Mouse (Mus musculus) embryonic facial prominence, embryonic 11.5 days (tissue): Measurements from ENCODE around the gene Akap8. TPM values are rescaled to one million over a fixed set of nuclear protein-coding genes. Genes with fewer than 3 reads are reported as not detected.
A peak's percentile ranks its signal among the peaks of the same experiment; 100 is the strongest.

ENCODE experiments used
- ATAC-seq: fragments of 200-750 bp; cut with Nextera tagmentation; replicated peaks from 2 replicates; pipeline ENCODE4 v1.8.0; 2017; ENCODE audit warnings: low read depth; ENCODE audit not compliant: insufficient number of reproducible peaks, low FRiP score, low TSS enrichment
- DNase-seq: peaks from one replicate; pipeline ENCODE4 v3.0.0-alpha.2; 2015; ENCODE audit warnings: low spot score
- H3K27ac ChIP-seq: fragments of 300-500 bp; sonication (generic); replicated peaks from 2 replicates; pipeline ENCODE4 v1.5.1; 2014; ENCODE audit warnings: mild to moderate bottlenecking, low read depth, low read length, control low read depth
- H3K27me3 ChIP-seq: fragments of 300-500 bp; sonication (generic); 2 replicates; pipeline ENCODE4 v1.6.1; 2014; ENCODE audit warnings: mild to moderate bottlenecking, low read length, moderate library complexity, mixed read lengths; ENCODE audit not compliant: control insufficient read depth, insufficient read depth
- H3K36me3 ChIP-seq: fragments of 300-500 bp; sonication (generic); replicated peaks from 2 replicates; pipeline ENCODE4 v1.6.1; 2014; ENCODE audit warnings: low read depth, mild to moderate bottlenecking, low read length, moderate library complexity, mixed read lengths; ENCODE audit not compliant: control insufficient read depth, insufficient read depth
- H3K4me1 ChIP-seq: fragments of 300-500 bp; sonication (generic); 2 replicates; pipeline ENCODE4 v1.6.1; 2014; ENCODE audit warnings: low read length, mixed read lengths; ENCODE audit not compliant: control insufficient read depth, insufficient read depth
- H3K4me2 ChIP-seq: fragments of 300-500 bp; sonication (generic); 2 replicates; pipeline ENCODE4 v1.6.1; 2014; ENCODE audit warnings: low read depth, mild to moderate bottlenecking, control low read depth, low read length, moderate library complexity
- H3K4me3 ChIP-seq: fragments of 300-500 bp; sonication (generic); 2 replicates; pipeline ENCODE4 v1.5.1; 2014; ENCODE audit warnings: low read depth, low read length, control low read depth
- H3K9ac ChIP-seq: fragments of 300-500 bp; sonication (generic); replicated peaks from 2 replicates; pipeline ENCODE4 v1.6.1; 2014; ENCODE audit warnings: mild to moderate bottlenecking, control low read depth, low read length
- H3K9me3 ChIP-seq: fragments of 300-500 bp; sonication (generic); replicated peaks from 2 replicates; pipeline ENCODE4 v1.6.1; 2016; ENCODE audit warnings: mild to moderate bottlenecking, low read length, inconsistent platforms, mixed read lengths; ENCODE audit not compliant: control insufficient read depth
- WGBS: fragments of 180-500 bp; shearing (Covaris S2); extraction: QIAGEN DNeasy Blood & Tissue Kit; methylation state at CpG from one replicate; pipeline ENCODE4 v1.1.7; 2014; 5-methylcytosine and 5-hydroxymethylcytosine counted together
- polyA plus RNA-seq: library from polyadenylated mRNA; unstranded; fragments of >200 nt; fragmentation: Nextera tagmentation; extraction: Ambion mirVana; gene quantifications from 2 replicates; pipeline ENCODE4 v1.2.1, GENCODE M21; 2014

Akap8 gene
- polyA plus RNA-seq, 1 experiment from 2014 or later, result 53.9 TPM

GRCm38 (mm10) chr17:32319950-32320349 is 1.1 kb downstream of the Akap8 start:
- Histone ChIP-seq H3K36me3 (peaks cover 17% of the 10 kb centered on the region), H3K27ac (no peak overlapping the region), H3K4me2 (peak overlapping the region; percentile 51), H3K4me3 (peak overlapping the region; percentile 91), H3K27me3 (no peaks in the 10 kb centered on the region), H3K9me3 (no peaks in the 10 kb centered on the region), H3K4me1 (no peaks in the 10 kb centered on the region), H3K9ac (peak overlapping the region; percentile 95)
- no peak for ATAC-seq
- WGBS, result under 1% methylated on average over 7 of the region's 7 CpGs
- DNase-seq, result peak; percentile 9

- 85% methylated on average over 3 of the region's 3 CpGs for WGBS
- no peak overlapping the region for H3K4me2 ChIP-seq
- DNase-seq, result no peak
- H3K9me3 ChIP-seq, result no peaks in the 10 kb centered on the region
- H3K27me3 ChIP-seq, result no peaks in the 10 kb centered on the region
- H3K4me3 ChIP-seq, result no peak overlapping the region
- no peak for ATAC-seq
- no peak overlapping the region for H3K27ac ChIP-seq
- H3K36me3 ChIP-seq, result peaks cover 21% of the 10 kb centered on the region
- H3K4me1 ChIP-seq, result no peaks in the 10 kb centered on the region
- no peak overlapping the region for H3K9ac ChIP-seq
These were observed 3.3 kb downstream of the Akap8 start for GRCm38 (mm10) chr17:32317708-32318107.

GRCm38 (mm10) chr17:32317032-32317431 is 4.0 kb downstream of the Akap8 start:
- 92% methylated on average over 8 of the region's 8 CpGs for WGBS
- DNase-seq (no peak), ATAC-seq (no peak)
- no peak overlapping the region for H3K4me2 ChIP-seq
- H3K27me3 ChIP-seq, result no peaks in the 10 kb centered on the region
- H3K9ac ChIP-seq, result no peak overlapping the region
- H3K4me1 ChIP-seq, result no peaks in the 10 kb centered on the region
- H3K27ac ChIP-seq, result no peak overlapping the region
- no peaks in the 10 kb centered on the region for H3K9me3 ChIP-seq
- no peak overlapping the region for H3K4me3 ChIP-seq
- peaks cover 25% of the 10 kb centered on the region for H3K36me3 ChIP-seq

- peaks cover 29% of the 10 kb centered on the region for H3K36me3 ChIP-seq
- H3K27ac ChIP-seq, result no peak overlapping the region
- H3K9ac ChIP-seq, result no peak overlapping the region
- H3K9me3 ChIP-seq, result no peaks in the 10 kb centered on the region
- no peak for ATAC-seq
- DNase-seq, result no peak
- no peaks in the 10 kb centered on the region for H3K4me1 ChIP-seq
- H3K4me2 ChIP-seq, result no peak overlapping the region
- 93% methylated on average over 5 of the region's 5 CpGs for WGBS
- H3K4me3 ChIP-seq, result no peak overlapping the region
- H3K27me3 ChIP-seq, result no peaks in the 10 kb centered on the region
These were observed 5.5 kb downstream of the Akap8 start for GRCm38 (mm10) chr17:32315560-32315959.

GRCm38 (mm10) chr17:32313892-32314291 is 7.1 kb downstream of the Akap8 start:
- no peak overlapping the region for H3K4me3 ChIP-seq
- WGBS, result 84% methylated on average over 5 of the region's 5 CpGs
- H3K9ac ChIP-seq, result no peak overlapping the region
- H3K4me2 ChIP-seq, result no peak overlapping the region
- no peaks in the 10 kb centered on the region for H3K9me3 ChIP-seq
- DNase-seq (no peak), ATAC-seq (no peak)
- no peaks in the 10 kb centered on the region for H3K4me1 ChIP-seq
- H3K27ac ChIP-seq, result no peak overlapping the region
- H3K27me3 ChIP-seq, result no peaks in the 10 kb centered on the region
- peaks cover 35% of the 10 kb centered on the region for H3K36me3 ChIP-seq

GRCm38 (mm10) chr17:32312801-32313200 is 8.2 kb downstream of the Akap8 start:
- ATAC-seq (no peak), DNase-seq (no peak)
- Histone ChIP-seq H3K9me3 (no peaks in the 10 kb centered on the region), H3K27me3 (no peaks in the 10 kb centered on the region), H3K27ac (no peak overlapping the region), H3K4me2 (no peak overlapping the region), H3K36me3 (peaks cover 35% of the 10 kb centered on the region), H3K4me1 (no peaks in the 10 kb centered on the region), H3K4me3 (no peak overlapping the region), H3K9ac (no peak overlapping the region)
- WGBS, result 95% methylated on average over 8 of the region's 8 CpGs

- Histone ChIP-seq H3K4me1 (no peaks in the 10 kb centered on the region), H3K27me3 (no peaks in the 10 kb centered on the region), H3K9ac (no peak overlapping the region), H3K4me2 (no peak overlapping the region), H3K27ac (no peak overlapping the region), H3K36me3 (peaks cover 22% of the 10 kb centered on the region), H3K4me3 (no peak overlapping the region), H3K9me3 (no peaks in the 10 kb centered on the region)
- DNase-seq (no peak), ATAC-seq (no peak)
- 92% methylated on average over 4 of the region's 4 CpGs for WGBS
These were observed 13.1 kb downstream of the Akap8 start for GRCm38 (mm10) chr17:32307963-32308362.

GRCm38 (mm10) chr17:32298125-32298524 is 22.9 kb downstream of the Akap8 start:
- Histone ChIP-seq H3K4me2 (no peak overlapping the region), H3K27ac (no peak overlapping the region), H3K4me3 (no peak overlapping the region), H3K9me3 (no peaks in the 10 kb centered on the region), H3K9ac (no peak overlapping the region), H3K27me3 (no peaks in the 10 kb centered on the region), H3K36me3 (no peaks in the 10 kb centered on the region), H3K4me1 (no peaks in the 10 kb centered on the region)
- DNase-seq (no peak), ATAC-seq (no peak)
- WGBS, result 89% methylated on average over 1 of the region's 1 CpGs
